Mouse (Mus musculus): ENCODE measurements around the gene Trim46. TPM values are rescaled to one million over a fixed set of nuclear protein-coding genes. Genes with fewer than 3 reads are reported as not detected.

Trim46 gene
- total RNA-seq, 4 experiments from 2014 or later = 74.0 to 89.3 (median 80.2) TPM

GRCm38 (mm10) chr3:89213803-89214530 lies 32.1 kb downstream of the Trim46 start:
- peak; percentile 87 to 90 for DNase-seq (ENCODE audit: low spot score in 2 of 2)

GRCm38 (mm10) chr3:89210731-89211130 lies 35.4 kb downstream of the Trim46 start:
- DNase-seq (ENCODE audit: low spot score in 2 of 2) = no peak

- DNase-seq (ENCODE audit: low spot score in 2 of 2) = no peak
These were observed 35.9 kb downstream of the Trim46 start for GRCm38 (mm10) chr3:89210162-89210561.

- no peak for DNase-seq (ENCODE audit: low spot score in 2 of 2)
These were observed 36.4 kb downstream of the Trim46 start for GRCm38 (mm10) chr3:89209731-89210130.

GRCm38 (mm10) chr3:89208736-89209135 lies 37.4 kb downstream of the Trim46 start:
- DNase-seq (ENCODE audit: low spot score in 2 of 2) = no peak

- no peak for DNase-seq (ENCODE audit: low spot score in 2 of 2)
These were observed 37.9 kb downstream of the Trim46 start for GRCm38 (mm10) chr3:89208075-89208657.

GRCm38 (mm10) chr3:89206695-89207094 lies 39.4 kb downstream of the Trim46 start:
- no peak for DNase-seq (ENCODE audit: low spot score in 2 of 2)

GRCm38 (mm10) chr3:89206079-89206478 lies 40.0 kb downstream of the Trim46 start:
- no peak for DNase-seq (ENCODE audit: low spot score in 2 of 2)

GRCm38 (mm10) chr3:89203142-89203514 lies 43.0 kb downstream of the Trim46 start:
- DNase-seq (ENCODE audit: low spot score in 2 of 2) = no peak

GRCm38 (mm10) chr3:89202253-89203141 lies 43.6 kb downstream of the Trim46 start, which contains the start of gene Gba:
Gene Gba (plus strand): TSS chr3:89202928.
- DNase-seq (ENCODE audit: low spot score in 2 of 2) = peak; percentile 81 to 88

GRCm38 (mm10) chr3:89199839-89200238 lies 46.3 kb downstream of the Trim46 start:
- no peak for DNase-seq (ENCODE audit: low spot score in 2 of 2)

- peak; percentile 79 to 83 for DNase-seq (ENCODE audit: low spot score in 2 of 2)
These were observed 49.9 kb downstream of the Trim46 start for GRCm38 (mm10) chr3:89195979-89196877.

GRCm38 (mm10) chr3:89193853-89194252 lies 52.3 kb downstream of the Trim46 start:
- DNase-seq (ENCODE audit: low spot score in 2 of 2) = no peak

GRCm38 (mm10) chr3:89193351-89193750 lies 52.8 kb downstream of the Trim46 start:
- DNase-seq (ENCODE audit: low spot score in 2 of 2) = no peak

GRCm38 (mm10) chr3:89190436-89190835 lies 55.7 kb downstream of the Trim46 start:
- no peak for DNase-seq (ENCODE audit: low spot score in 2 of 2)

GRCm38 (mm10) chr3:89188478-89188875 lies 57.6 kb downstream of the Trim46 start:
- DNase-seq (ENCODE audit: low spot score in 2 of 2) = no peak

GRCm38 (mm10) chr3:89187690-89188477 lies 58.2 kb downstream of the Trim46 start:
- no peak for DNase-seq (ENCODE audit: low spot score in 2 of 2)

- DNase-seq (ENCODE audit: low spot score in 2 of 2) = no peak
These were observed 58.9 kb downstream of the Trim46 start for GRCm38 (mm10) chr3:89187197-89187596.

Measured in layer of hippocampus, adult 8-10 months (tissue).